Comparison of ENCODE assay signal across 9 mouse cellular contexts in genomic region chr2:25167919-25168664, GRCm38 (mm10). TPM values are rescaled to one million over a fixed set of nuclear protein-coding genes. Genes with fewer than 3 reads are reported as not detected.
DNase-seq lines count a peak whose midpoint lies in the region; ATAC-seq and TF ChIP-seq lines count a peak whose summit lies in the region.
"Had no signal": no experiment of that assay in that cellular context is flagged by ENCODE, and none has a peak within 500 bp of the region (broad histone marks: within the 10 kb centered on the region; RNA-seq: fewer than 3 reads in every experiment).

No protein-coding gene starts in this region.

- peak overlapping the region; percentile 72 for H3K4me3 ChIP-seq in gastrocnemius, adult 2 months
- peak overlapping the region; percentile 36 for H3K4me3 ChIP-seq in intestine, postnatal 0 days (ENCODE audit: low read depth, low read length)
- H3K4me3 ChIP-seq in lung, embryonic 14.5 days (ENCODE audit: low read depth, low read length) = peak overlapping the region; percentile 47
- peak overlapping the region; percentile 31 for H3K4me3 ChIP-seq in olfactory bulb, adult 2 months (ENCODE audit: insufficient read depth, low read depth, low read length)

- no peak for TF ChIP-seq CTCF in gastrocnemius, adult 2 months (IDR thresholded peaks at IDR 0.05)
- no peak for TF ChIP-seq CTCF in intestine, postnatal 0 days (IDR thresholded peaks at IDR 0.05; ENCODE audit: low read depth)
- no peak for TF ChIP-seq CTCF in lung, embryonic 14.5 days (IDR thresholded peaks at IDR 0.05; ENCODE audit: low read depth)
- TF ChIP-seq CTCF in olfactory bulb, adult 2 months (IDR thresholded peaks at IDR 0.05; ENCODE audit: insufficient read depth, low read depth, low read length) = no peak

- H3K4me2 ChIP-seq in intestine, postnatal 0 days (replicated peaks; ENCODE audit: low read depth) = peak overlapping the region; percentile 85
- H3K4me2 ChIP-seq in lung, embryonic 14.5 days = peak overlapping the region; percentile 78

- peak overlapping the region; percentile 35; the same call in 1 of the 2 replicates for H3K9ac ChIP-seq in intestine, postnatal 0 days (ENCODE audit: low read depth, low read length)
- peak overlapping the region; percentile 63 for H3K9ac ChIP-seq in lung, embryonic 14.5 days

- H3K36me3 ChIP-seq in intestine, postnatal 0 days (ENCODE audit: control insufficient read depth, insufficient read depth) = no peaks in the 10 kb centered on the region
- H3K36me3 ChIP-seq in lung, embryonic 14.5 days (ENCODE audit: insufficient read depth) = no peaks in the 10 kb centered on the region

- H3K9me3 ChIP-seq in intestine, postnatal 0 days (ENCODE audit: control insufficient read depth) = no peaks in the 10 kb centered on the region
- H3K9me3 ChIP-seq in lung, embryonic 14.5 days (ENCODE audit: low read depth, low read length) = no peaks in the 10 kb centered on the region

- H3K27me3 ChIP-seq in intestine, postnatal 0 days (replicated peaks; ENCODE audit: control insufficient read depth, insufficient read depth, low read length) = no peaks in the 10 kb centered on the region
- no peaks in the 10 kb centered on the region; the same call in 1 of the 2 replicates for H3K27me3 ChIP-seq in lung, embryonic 14.5 days (ENCODE audit: insufficient read depth, low read length)

- intact Hi-C loops in gastrocnemius, adult 2 months (cut with DNase I) = no loop called here

- no peak for TF ChIP-seq POLR2A in olfactory bulb, adult 2 months (IDR thresholded peaks at IDR 0.05; ENCODE audit: insufficient read depth, low read depth, low read length)

- H3K4me1 ChIP-seq in intestine, postnatal 0 days (replicated peaks; ENCODE audit: control insufficient read depth, insufficient read depth, low read length) = peaks cover 16% of the 10 kb centered on the region
- peaks cover 9% of the 10 kb centered on the region; the same call in 1 of the 2 replicates for H3K4me1 ChIP-seq in lung, embryonic 14.5 days (ENCODE audit: insufficient read depth)
- peaks cover 19% of the 10 kb centered on the region for H3K4me1 ChIP-seq in olfactory bulb, adult 2 months (ENCODE audit: control insufficient read depth, insufficient read depth, low read length)

- H3K27ac ChIP-seq in gastrocnemius, adult 2 months = peak overlapping the region; percentile 82
- peak overlapping the region; percentile 61 for H3K27ac ChIP-seq in intestine, postnatal 0 days (ENCODE audit: low read depth, low read length)
- H3K27ac ChIP-seq in lung, embryonic 14.5 days (ENCODE audit: low read depth) = peak overlapping the region; percentile 84
- H3K27ac ChIP-seq in olfactory bulb, adult 2 months (ENCODE audit: insufficient read depth, low read depth, low read length) = no peak overlapping the region

- WGBS in intestine, postnatal 0 days = 4% methylated on average over 40 of the region's 41 CpGs
- under 1% methylated on average over 37 of the region's 41 CpGs for WGBS in lung, embryonic 14.5 days
- 2% methylated on average over 39 of the region's 41 CpGs for WGBS in olfactory bulb, adult 2 months

- DNase-seq in gastrocnemius, adult 2 months = peak; percentile 73
- no peak for DNase-seq in gastrocnemius, adult 18-20 months (ENCODE audit: low spot score)
- peak; percentile 78 for DNase-seq in adrenal gland, postnatal 25 days
- DNase-seq in gastrocnemius, postnatal 25 days = peak; percentile 70
- DNase-seq in lung, embryonic 14.5 days = peak; percentile 86
- DNase-seq in frontal cortex, postnatal 36 days (ENCODE audit: low spot score in 2 of 2) = no peak

- peak; percentile 44; the same call in 1 of the 2 replicates for ATAC-seq in intestine, postnatal 0 days
- ATAC-seq in lung, embryonic 14.5 days (ENCODE audit: insufficient read depth) = peak; percentile 79

RNA-seq across cellular contexts. Expression of gene Nrarp, which starts 12.5 kb away (rescaled TPM):
- 1 to 10 TPM; 4.0 to 5.2 TPM for total RNA-seq in gastrocnemius, adult 2 months (2021)
- total RNA-seq in gastrocnemius, adult 18-20 months (2021) = 1 to 10 TPM; 3.4 to 8.6 TPM
- total RNA-seq in adrenal gland, postnatal 25 days (2021) = 2.2 and 4.0 TPM in 2 replicates
- total RNA-seq in gastrocnemius, postnatal 25 days (2021) = 1 to 10 TPM; 3.6 to 6.7 TPM
- polyA plus RNA-seq in intestine, postnatal 0 days (2015; fragmentation: Nextera tagmentation; extraction: Ambion mirVana) = 15.9 and 16.5 TPM in 2 replicates
- polyA plus RNA-seq in lung, embryonic 14.5 days (2014; fragmentation: Nextera tagmentation; extraction: Ambion mirVana) = 13.7 and 14.9 TPM in 2 replicates
- polyA plus RNA-seq in olfactory bulb, adult 2 months (2012; ENCODE audit: insufficient read depth, insufficient read length, low replicate concordance, missing spikeins) = not detected in 2 replicates

RNA-seq across cellular contexts. Expression of gene Tor4a, which starts 28.6 kb away (rescaled TPM):
- 1 to 10 TPM in 1 of 2 experiments, under 1 TPM in 1; 0.59 to 1.0 TPM for total RNA-seq in gastrocnemius, adult 2 months (2021)
- 1 to 10 TPM in 1 of 2 experiments, under 1 TPM in 1; 0.84 to 1.2 TPM for total RNA-seq in gastrocnemius, adult 18-20 months (2021)
- 28.1 and 33.9 TPM in 2 replicates for total RNA-seq in adrenal gland, postnatal 25 days (2021)
- 1 to 10 TPM; 1.1 to 1.3 TPM for total RNA-seq in gastrocnemius, postnatal 25 days (2021)
- 12.0 and 12.6 TPM in 2 replicates for polyA plus RNA-seq in intestine, postnatal 0 days (2015; fragmentation: Nextera tagmentation; extraction: Ambion mirVana)
- polyA plus RNA-seq in lung, embryonic 14.5 days (2014; fragmentation: Nextera tagmentation; extraction: Ambion mirVana) = 7.5 and 8.2 TPM in 2 replicates
- polyA plus RNA-seq in olfactory bulb, adult 2 months (2012; ENCODE audit: insufficient read depth, insufficient read length, low replicate concordance, missing spikeins) = not detected in 2 replicates

RNA-seq across cellular contexts. Expression of gene Nelfb, which starts 43.2 kb away (rescaled TPM):
- total RNA-seq in gastrocnemius, adult 2 months (2021) = 10 to 100 TPM; 22.3 to 23.1 TPM
- total RNA-seq in gastrocnemius, adult 18-20 months (2021) = 10 to 100 TPM; 18.8 to 21.3 TPM
- 61.8 and 66.9 TPM in 2 replicates for total RNA-seq in adrenal gland, postnatal 25 days (2021)
- total RNA-seq in gastrocnemius, postnatal 25 days (2021) = 10 to 100 TPM; 20.5 to 22.3 TPM
- polyA plus RNA-seq in intestine, postnatal 0 days (2015; fragmentation: Nextera tagmentation; extraction: Ambion mirVana) = 41.4 and 45.6 TPM in 2 replicates
- polyA plus RNA-seq in lung, embryonic 14.5 days (2014; fragmentation: Nextera tagmentation; extraction: Ambion mirVana) = 96.6 and 108 TPM in 2 replicates
- polyA plus RNA-seq in olfactory bulb, adult 2 months (2012; ENCODE audit: insufficient read depth, insufficient read length, low replicate concordance, missing spikeins) = not detected in 2 replicates

RNA-seq across cellular contexts. Expression of gene Stpg3, which starts 46.3 kb away (rescaled TPM):
- not detected for total RNA-seq in gastrocnemius, adult 2 months (2021)
- total RNA-seq in gastrocnemius, adult 18-20 months (2021) = not detected
- not detected in 2 replicates for total RNA-seq in adrenal gland, postnatal 25 days (2021)
- total RNA-seq in gastrocnemius, postnatal 25 days (2021) = not detected
- polyA plus RNA-seq in intestine, postnatal 0 days (2015; fragmentation: Nextera tagmentation; extraction: Ambion mirVana) = not detected in 2 replicates
- polyA plus RNA-seq in lung, embryonic 14.5 days (2014; fragmentation: Nextera tagmentation; extraction: Ambion mirVana) = not detected in 2 replicates
- polyA plus RNA-seq in olfactory bulb, adult 2 months (2012; ENCODE audit: insufficient read depth, insufficient read length, low replicate concordance, missing spikeins) = not detected in 2 replicates
- polyA plus RNA-seq: C2C12 had no signal

RNA-seq across cellular contexts. Expression of gene Fam166a, which starts 50.5 kb away (rescaled TPM):
- not detected for total RNA-seq in gastrocnemius, adult 2 months (2021)
- total RNA-seq in gastrocnemius, adult 18-20 months (2021) = not detected
- total RNA-seq in adrenal gland, postnatal 25 days (2021) = 0.46 TPM in 1 of 2 replicates, not detected in the other
- total RNA-seq in gastrocnemius, postnatal 25 days (2021) = not detected
- polyA plus RNA-seq in intestine, postnatal 0 days (2015; fragmentation: Nextera tagmentation; extraction: Ambion mirVana) = 0.78 and 1.4 TPM in 2 replicates
- 0.47 TPM in 1 of 2 replicates, not detected in the other for polyA plus RNA-seq in lung, embryonic 14.5 days (2014; fragmentation: Nextera tagmentation; extraction: Ambion mirVana)
- not detected in 2 replicates for polyA plus RNA-seq in olfactory bulb, adult 2 months (2012; ENCODE audit: insufficient read depth, insufficient read length, low replicate concordance, missing spikeins)
- polyA plus RNA-seq: C2C12 had no signal

Comparison
In these comparisons a context has a peak if more than half of its experiments do, and no peak if none do; other contexts are left out.
1. DNase-seq: peak in gastrocnemius, adult 2 months (single experiment), adrenal gland, postnatal 25 days (single experiment), gastrocnemius, postnatal 25 days (single experiment) and lung, embryonic 14.5 days (single experiment); none in gastrocnemius, adult 18-20 months (single experiment) and frontal cortex, postnatal 36 days (0 of 2).
2. RNA of gene Tor4a, which starts 28.6 kb away (total RNA-seq): 28.1 to 33.9 TPM in adrenal gland, postnatal 25 days; 1.1 to 1.3 TPM in gastrocnemius, postnatal 25 days, 0.84 to 1.2 TPM in gastrocnemius, adult 18-20 months and 0.59 to 1.0 TPM in gastrocnemius, adult 2 months; every median in the first group is over 10 times any median in the second.
3. Peak in every context shown above with its lines, with median percentiles within 50 percentile points of each other: H3K4me3 ChIP-seq.